Mouse (Mus musculus) monocyte, adult 2 months (primary cell): ENCODE measurements around the gene Cntn4.

ENCODE experiments used
- DNase-seq, 2 experiments: peaks; one replicate each; pipeline ENCODE4 v3.0.0; 2022; ENCODE audit warnings: low spot score in 2 of 2, low read depth in 1 of 2

Cntn4 gene

DNA sequence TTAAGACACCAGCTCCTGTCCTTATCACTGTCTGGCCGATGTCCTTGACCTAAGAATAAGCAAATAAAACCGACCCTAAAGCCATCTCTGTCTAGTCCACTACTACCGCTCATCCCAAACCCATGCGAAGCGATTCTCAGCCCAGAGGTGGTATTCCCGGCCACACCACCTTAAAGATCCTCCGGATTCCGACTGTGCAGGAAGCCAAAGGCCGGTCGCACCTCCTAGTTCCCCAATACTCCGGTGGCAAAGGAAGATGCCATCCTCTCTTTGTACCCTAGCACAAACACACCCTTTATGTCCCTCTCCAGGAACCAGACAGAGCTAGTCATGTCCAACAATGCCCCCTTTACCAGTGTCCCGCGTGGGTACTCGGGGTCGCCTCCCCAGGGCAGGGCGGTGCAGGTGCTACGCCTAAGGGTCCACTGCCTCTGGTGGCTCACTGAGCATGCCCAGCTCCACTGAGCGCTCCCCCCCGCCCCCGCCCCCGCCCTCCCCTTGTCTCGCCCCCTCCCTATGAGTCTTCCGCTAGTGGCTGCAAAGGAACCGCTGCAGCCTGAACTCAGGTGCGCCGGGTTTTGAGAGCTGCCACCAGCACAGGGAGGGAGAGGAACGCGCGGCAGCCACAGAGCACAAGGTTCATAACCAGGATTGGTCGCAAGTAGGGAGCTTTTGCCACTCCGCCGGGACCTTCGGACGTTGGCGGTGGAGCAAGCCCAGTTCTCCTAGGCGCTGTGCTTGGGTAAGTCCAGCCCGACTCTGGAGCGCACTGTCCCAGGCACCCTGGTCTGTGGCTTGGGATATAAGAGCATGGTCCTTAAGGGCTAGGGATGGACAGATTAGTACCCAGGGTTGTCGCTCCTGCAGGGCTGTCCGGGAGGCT, at the start of gene Cntn4:
Gene Cntn4 (plus strand): TSS at position 512 of the 883 bp plus-strand sequence.
- no peak for DNase-seq

DNA sequence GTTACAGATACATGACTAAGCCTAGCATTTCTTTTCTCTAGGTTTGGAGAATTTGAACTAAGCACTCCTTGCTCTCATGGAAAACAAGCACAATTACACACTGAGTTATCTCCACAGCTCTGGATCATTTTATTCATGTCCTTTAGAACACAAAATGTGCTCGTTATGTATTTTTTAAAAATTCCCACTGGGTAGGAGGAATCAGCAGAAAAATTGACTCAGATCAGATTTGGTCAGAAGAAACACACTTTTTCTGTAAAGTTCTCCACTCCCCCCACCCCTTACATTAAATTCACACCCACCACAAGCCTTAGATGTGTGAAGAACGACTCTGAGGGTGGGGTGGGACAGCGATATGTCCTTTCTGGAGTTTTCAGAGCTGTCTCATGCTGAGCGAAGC, 3.2 kb upstream of the Cntn4 start:
- DNase-seq: no peak

DNA sequence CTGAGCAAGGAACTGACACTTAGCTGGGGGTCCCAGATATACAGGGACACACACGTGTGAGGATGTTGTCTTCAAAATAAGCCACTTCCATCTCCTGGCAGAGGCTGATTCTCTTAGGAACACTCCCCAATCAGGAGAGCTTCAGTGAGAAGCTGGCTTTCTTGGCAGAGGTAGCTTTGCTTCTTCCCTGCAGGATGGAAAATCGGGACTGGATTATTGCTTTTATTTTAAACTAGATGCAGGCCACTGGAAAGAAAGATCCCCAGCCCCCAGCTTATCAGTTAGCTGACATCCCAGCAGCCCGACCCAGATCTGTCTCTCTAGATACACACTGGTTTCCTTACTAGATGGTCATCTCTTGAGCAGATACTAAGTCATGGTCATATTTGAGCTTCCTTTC, 2.4 kb upstream of the Cntn4 start:
- DNase-seq: no peak

DNA sequence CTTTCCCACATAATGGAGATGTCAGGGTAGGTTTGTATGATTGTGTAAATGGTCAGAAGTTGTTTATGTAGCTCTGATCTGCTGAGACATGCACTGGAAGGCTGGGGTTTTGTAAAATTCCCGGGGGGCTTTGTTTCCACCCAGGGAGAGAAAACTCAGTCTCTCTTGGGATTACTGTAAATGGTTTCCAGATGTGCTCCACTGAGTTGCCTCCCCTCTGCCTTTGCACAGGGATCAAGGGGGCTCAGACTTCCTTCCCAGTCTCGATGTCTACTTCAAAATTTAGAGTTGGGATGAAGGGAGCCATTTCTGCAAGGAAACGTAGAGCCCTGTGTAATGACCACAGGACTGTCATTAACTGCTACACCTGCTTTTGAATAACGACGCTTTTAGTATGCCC, 823 bp upstream of the Cntn4 start:
- DNase-seq: no peak

DNA sequence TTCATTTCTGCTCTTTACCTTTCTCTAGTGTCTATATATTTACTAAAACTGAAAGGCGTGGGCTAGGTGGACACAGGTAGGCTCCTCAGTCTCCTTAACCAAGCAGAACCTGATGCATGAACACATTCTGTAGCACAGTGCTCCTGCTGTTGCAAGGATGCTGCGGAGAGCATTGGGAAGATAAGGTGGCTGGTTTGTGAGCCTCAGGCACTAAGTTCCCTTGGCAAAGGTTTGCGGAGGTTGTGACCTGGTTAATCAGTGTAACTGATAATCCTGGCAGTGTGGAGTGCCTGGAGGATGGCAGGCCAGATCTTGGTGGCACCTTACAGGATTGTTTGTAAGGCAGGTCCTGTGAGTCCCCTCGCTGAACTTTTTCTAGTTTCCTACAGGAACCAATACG, 1.3 kb downstream of the Cntn4 start:
- DNase-seq: no peak

DNA sequence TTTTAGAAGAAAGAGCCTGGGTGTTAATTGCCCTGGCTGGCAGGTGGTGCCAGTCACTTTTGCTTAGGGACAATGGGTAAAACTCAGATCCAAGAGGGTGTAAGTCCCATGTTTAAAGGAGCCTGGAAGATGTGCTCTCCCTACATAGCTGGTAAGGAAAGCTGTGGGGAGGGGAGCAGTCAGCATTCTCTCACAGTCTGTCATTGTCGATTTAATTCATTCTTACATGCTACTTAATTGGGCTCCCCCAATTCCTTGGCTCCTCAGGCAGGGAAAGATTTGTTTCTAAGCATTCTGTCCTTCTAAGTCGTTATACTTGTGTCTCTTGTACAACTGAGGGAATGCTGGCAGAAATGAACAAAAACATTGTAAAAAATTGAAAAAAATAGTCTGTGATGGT, 4.0 kb downstream of the Cntn4 start:
- no peak for DNase-seq

DNA sequence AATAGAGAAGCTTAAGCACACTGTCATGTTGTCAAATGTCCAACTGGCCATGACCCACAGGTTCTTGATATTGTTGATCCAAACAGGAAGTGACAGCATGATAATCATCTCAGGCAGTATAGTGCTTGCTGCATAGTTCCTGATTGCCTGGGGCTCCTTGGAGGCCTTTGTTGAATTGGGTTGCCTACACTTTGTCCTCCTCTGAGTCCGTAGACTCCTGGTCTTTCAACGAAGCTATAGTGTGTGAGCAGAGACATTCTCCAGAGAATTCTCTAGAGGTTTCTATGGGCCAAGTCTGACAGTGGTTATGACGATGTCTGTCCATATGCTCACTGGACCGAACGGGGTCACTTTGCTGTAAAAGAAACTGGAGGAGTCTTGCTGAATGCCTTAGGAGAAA, 5.8 kb downstream of the Cntn4 start:
- DNase-seq: no peak

DNA sequence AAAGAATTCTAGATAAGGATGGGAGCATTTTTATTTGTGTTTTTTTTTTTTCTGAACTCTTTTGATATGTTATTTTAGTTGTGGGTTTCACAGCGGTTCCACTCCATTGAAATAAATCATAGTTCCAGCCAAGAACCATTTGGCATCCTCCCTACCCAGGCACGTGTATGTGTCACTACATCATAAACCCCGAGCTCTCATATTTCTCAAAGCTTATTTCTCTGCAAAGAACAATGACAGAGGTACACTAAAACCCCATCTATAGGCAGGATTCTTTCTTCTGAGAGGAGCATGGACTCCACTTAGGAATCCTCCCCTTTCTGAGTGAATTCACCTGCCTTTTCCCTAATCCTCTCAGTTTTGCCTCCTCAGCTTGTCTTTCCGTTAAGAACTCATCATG, 6.7 kb downstream of the Cntn4 start:
- DNase-seq: no peak

DNA sequence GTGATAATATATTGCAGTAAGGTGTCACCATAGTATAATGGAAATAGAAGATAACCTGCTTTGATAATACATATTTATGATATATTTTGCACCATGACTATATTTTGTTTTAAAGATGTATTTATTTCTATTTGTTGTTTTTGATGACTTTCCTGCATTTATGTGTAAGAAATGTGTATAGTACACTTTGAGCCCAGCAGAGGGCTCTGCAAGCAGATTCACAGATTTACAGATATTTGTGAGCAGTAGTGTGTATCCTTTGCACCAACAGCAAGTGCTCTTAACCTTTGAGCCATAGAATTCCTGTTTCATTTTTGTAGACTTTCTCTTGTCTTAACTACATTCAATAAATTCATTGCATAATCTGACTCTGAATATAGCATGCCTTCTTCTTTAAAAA, 10.7 kb downstream of the Cntn4 start:
- no peak for DNase-seq

DNA sequence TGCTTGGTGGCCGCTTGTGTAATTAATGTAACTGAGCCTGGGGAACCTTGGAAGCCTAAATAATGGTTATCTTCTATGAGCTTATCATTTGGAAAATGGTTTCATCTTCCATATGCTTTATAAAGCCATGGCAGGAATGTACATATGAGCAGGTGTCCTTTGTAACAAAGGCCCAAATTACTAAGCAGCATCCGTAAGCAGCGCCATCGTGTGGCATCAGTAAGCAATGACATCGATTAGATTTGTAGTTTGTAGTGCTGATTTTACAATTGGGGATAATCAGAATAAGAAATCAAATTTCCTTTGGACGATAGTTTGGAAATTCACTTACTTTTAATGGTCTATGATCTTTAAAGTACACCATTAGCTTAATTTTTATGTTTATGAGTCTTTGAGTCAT, 64.6 kb downstream of the Cntn4 start:
- no peak for DNase-seq

DNA sequence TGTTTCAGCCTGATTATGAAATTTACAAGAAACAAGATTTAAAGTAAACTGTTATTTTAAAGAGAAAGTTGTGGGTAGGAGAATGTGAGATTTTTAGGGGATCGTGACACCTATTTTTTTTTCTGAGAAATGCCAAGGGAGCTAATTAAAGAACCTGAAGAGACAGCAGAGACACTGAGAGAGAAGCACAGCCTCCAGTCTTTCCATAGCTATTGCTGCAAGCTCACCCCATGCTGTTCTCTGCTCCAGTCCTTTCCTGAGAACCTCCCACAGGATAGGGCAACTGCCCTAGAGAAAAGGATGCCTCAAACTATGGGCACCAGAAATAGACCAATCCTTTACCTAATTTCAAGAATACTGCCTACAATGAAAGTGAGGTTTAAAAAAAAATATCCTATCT, 103.2 kb downstream of the Cntn4 start:
- DNase-seq: no peak

DNA sequence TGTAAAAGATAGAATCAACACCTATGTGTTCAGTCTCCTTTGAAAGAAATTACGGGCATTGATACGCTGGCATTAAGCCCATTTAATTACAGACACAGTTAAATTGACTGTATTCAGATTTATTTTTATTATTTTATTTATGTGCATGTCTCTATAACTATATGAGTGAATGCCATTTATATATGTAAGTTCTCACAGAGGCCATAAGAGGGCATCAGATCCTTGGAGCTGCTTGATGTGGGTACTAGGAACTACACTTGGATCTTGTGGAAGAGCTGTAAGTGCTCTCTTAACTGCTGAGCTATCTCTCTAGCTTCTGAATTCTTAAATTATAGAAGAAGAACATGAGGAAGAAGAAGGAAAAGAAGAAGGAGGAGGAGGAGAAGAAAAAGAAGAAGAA, 111.0 kb downstream of the Cntn4 start:
- no peak for DNase-seq

DNA sequence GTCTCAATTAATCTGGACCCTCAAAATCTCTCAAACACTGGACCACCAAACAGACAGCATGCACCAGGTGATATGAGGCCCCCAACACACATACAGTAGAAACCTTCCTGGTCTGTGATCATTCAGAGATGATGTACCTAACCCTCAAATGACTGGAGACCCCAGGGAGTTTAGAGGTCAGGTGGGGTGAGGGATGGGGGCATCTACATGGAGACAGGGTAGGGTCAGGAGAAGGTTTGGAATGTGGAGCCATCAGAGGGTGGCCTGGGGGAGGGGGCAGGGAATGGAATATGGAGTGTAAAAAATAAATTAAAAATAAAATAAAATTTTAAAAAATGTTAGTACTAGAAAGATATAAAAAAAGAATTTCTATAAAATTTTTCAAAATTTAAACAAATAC, 157.6 kb downstream of the Cntn4 start:
- DNase-seq: no peak

DNA sequence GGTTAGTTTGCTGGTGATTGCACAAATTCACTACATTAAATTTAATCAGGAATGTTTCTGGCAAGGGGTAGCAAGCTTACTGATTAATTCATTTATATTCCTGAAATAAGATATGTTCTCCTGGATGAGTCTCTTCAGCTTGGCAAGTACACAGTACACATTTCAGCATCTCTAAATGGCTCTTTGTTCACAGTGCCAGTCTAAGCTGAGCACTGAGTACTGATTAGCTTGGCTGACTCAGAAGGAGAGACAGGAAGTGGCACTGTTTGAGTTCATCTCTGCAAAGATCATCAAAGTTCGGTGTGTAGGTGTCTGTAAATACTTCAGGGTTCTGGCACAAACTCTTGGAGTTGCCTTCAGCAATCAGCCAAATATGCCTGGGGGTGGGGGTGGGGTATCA, 169.8 kb downstream of the Cntn4 start:
- no peak for DNase-seq

DNA sequence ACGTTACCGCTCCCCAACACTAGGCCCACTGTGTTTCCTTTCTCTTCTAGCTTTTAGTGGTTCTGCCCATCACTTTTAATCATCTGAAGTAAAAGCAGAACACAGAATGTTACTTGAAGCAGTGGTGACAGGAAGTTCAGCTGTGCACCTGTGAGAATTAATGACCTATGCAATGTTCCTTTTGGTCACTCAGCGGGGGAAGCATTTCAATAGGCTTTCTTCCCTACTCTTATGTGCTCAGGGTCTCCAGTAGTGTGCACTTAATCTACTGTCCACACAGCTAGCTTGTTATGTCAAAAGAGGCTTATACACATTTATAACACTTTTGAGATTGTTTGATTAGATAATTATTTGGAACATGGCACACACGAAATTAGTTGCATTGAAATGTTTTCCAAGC, 215.4 kb downstream of the Cntn4 start:
- no peak for DNase-seq

DNA sequence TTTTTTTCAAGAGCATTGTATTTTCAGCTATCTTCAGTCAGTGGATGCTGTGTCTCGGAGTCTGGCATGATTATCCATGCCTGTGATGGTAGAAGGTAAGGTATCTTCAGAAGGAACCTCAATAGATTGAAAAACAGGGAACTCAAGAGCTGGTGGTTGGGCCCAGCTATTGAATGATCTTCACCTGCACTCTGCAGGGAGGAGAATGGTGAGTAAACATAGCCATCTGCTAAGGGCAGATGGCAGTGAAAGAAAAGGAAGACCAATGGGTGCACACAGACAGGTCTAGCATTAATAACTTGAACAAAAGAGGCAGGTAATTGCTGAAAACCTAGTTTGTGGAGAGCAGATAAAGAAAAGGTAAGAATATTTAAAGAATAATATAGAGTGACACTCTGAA, 261.0 kb downstream of the Cntn4 start:
- no peak for DNase-seq

DNA sequence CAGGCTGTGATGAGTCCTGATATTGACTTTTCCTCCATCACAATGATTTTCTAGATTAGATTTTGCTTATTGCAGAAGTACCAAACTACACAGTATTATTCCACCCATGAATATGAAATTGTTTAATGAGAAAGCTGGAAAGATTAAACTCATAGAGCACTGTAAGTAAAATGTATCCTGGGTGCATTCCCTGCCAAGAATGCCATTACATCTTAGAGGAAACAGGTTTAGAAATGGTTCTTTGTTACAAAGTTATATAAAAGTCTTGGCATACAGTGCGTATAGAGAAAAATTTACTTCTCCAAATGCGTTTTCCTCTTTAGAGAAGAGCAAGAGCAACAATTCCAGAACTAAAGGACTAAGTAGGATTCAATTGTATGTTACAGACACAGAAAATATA, 261.8 kb downstream of the Cntn4 start:
- DNase-seq: no peak

DNA sequence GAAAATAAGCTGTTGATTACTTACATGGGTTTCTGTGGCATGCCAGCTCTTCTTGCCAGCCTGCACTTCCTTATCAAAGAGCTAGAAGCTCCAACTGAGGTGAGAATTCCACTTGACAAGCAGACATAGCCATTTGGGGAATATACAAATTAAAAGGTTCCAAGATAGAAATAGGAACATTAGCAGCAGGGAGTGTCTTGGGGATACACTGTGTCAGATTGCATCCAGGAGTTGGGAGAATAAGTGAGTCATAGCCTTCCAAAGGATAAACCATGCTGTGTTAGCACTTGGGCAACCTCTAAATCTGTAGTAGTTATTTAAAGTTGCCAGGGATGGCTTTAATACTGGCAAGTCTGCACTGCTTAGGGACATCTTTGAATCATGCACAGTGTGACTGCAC, 263.1 kb downstream of the Cntn4 start:
- DNase-seq: no peak

DNA sequence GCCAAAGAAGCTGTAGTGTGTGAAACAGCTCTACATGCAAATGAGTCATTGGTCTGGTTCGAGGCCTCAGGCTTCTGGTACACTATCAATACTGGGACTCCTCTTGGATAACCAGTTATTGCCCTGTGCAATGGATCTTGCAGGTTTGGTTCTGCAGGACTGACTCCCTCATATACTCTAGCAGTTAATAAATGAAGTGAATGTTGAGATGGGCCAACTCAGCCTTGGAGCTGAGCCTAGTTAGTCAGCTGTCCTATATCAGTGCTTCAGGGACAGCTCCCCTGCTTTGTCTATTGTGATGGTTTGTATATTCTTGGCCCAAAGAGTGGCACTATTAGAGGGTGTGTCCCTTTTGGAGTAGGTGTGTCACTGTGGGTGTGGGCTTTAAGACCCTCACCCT, 314.0 kb downstream of the Cntn4 start:
- no peak for DNase-seq

DNA sequence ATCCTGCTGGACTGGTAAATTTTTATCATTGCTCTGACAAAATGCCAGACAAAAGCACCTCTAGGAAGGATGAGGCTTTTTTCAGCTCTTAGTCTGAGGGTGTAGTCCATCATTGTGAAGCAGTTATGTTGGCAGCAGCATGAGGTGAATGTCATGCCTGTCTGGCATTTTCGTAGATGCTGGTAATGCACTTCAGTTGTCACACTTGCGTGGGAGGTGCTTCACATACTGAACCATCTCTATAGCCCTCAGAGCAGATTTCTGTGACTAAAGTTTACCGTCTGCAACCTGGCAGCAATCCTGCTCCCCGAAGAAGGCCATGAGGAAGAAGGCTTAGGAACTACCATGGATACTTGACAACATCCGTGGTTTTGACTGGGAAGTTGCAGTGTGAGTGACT, 335.6 kb downstream of the Cntn4 start:
- no peak for DNase-seq

DNA sequence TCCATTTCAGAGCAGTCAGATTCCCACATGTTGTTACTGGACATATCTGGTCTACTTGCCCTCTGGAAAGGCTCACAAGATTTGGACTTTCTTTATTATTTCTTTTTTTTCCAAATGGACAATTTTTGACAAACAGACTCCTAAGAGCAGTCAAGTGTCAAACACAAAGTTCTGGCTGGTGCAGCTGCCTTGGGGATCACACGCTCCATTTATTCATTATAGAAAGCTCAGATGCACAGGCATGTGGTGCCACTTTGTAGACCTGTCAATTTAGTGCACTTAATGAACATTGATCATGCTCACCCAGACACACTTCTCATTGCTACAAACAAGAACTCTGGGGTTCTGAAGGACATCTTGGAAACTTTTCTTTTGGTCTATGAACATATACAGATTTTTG, 337.7 kb downstream of the Cntn4 start:
- DNase-seq: no peak

DNA sequence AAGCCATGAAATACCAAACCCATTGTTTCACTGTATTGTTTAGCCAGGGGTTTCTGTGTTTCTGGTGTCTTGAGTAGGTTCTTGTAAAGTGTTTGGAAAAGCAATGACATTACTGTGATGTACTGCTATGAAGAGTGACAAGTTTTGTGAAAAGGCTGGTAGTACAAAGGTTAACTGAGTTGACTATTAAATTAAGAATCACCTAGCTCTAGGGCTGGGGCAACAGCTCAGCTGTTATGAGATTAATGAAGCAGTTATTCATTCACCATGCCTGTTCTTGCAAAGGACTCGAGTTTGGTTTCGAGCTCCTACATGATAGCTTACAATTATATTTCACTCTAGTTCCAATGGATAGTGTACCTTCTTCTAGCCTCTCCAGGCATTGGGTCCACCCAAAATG, 371.4 kb downstream of the Cntn4 start:
- no peak for DNase-seq

DNA sequence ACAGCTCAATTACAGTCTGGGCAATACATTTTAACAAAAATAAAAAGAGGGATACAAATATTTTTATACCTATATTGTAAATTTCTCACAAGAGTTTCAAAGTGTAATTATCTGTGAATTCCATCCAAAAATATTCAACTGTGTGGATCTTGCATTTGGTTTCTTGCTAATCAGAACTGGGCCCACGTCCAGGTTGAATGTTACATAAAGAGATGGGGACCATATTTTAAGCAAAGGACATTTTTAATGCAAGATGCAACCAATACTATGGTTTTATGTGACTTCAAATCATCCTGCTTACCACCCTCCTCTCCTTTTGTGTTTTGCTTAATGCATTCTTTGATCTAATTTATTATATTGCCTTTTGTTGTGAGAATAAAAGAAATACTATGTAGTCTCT, 378.7 kb downstream of the Cntn4 start:
- no peak for DNase-seq
